Mouse (Mus musculus) heart, embryonic 13.5 days (tissue): ENCODE results near the gene Spata3. TPM values are rescaled to one million over a fixed set of nuclear protein-coding genes. Genes with fewer than 3 reads are reported as not detected.
"Not testable (repeated sequence)": the region's sequence is repeated elsewhere in the genome, so short reads cannot be mapped to it uniquely, and the experiment has no call there.

Experiments
- ATAC-seq: fragments of 200-750 bp; cut with Nextera tagmentation; 2 replicates; pipeline ENCODE4 v1.8.0; 2017; ENCODE audit warnings: moderate TSS enrichment; ENCODE audit not compliant: insufficient number of reproducible peaks, low FRiP score, low TSS enrichment; ENCODE audit errors: extremely low read depth
- H3K27ac ChIP-seq: fragments of 300-500 bp; sonication (generic); replicated peaks from 2 replicates; pipeline ENCODE4 v1.5.1; 2015; ENCODE audit warnings: moderate library complexity, mild to moderate bottlenecking, inconsistent platforms
- H3K27me3 ChIP-seq: fragments of 300-500 bp; sonication (generic); replicated peaks from 2 replicates; pipeline ENCODE4 v1.6.1; 2015; ENCODE audit warnings: mild to moderate bottlenecking, inconsistent platforms
- H3K36me3 ChIP-seq: fragments of 300-500 bp; sonication (generic); 2 replicates; pipeline ENCODE4 v1.6.1; 2015; ENCODE audit warnings: mild to moderate bottlenecking, inconsistent platforms
- H3K4me1 ChIP-seq: fragments of 300-500 bp; sonication (generic); 2 replicates; pipeline ENCODE4 v1.6.1; 2015; ENCODE audit warnings: inconsistent platforms
- H3K4me2 ChIP-seq: fragments of 300-500 bp; sonication (generic); 2 replicates; pipeline ENCODE4 v1.6.1; 2015; ENCODE audit warnings: inconsistent platforms, mild to moderate bottlenecking, moderate library complexity
- H3K4me3 ChIP-seq: fragments of 300-500 bp; sonication (generic); 2 replicates; pipeline ENCODE4 v1.5.1; 2015; ENCODE audit warnings: moderate library complexity, mild to moderate bottlenecking, inconsistent platforms
- H3K9ac ChIP-seq: fragments of 300-500 bp; sonication (generic); 2 replicates; pipeline ENCODE4 v1.6.1; 2015; ENCODE audit warnings: inconsistent platforms, mild to moderate bottlenecking, moderate library complexity
- H3K9me3 ChIP-seq: fragments of 300-500 bp; sonication (generic); 2 replicates; pipeline ENCODE4 v1.6.1; 2016; ENCODE audit warnings: inconsistent platforms
- WGBS: fragments of 180-500 bp; shearing (Covaris S2); methylation state at CpG from one replicate; pipeline ENCODE4 v1.1.7; 2015; ENCODE audit warnings: mixed read lengths; 5-methylcytosine and 5-hydroxymethylcytosine counted together
- polyA plus RNA-seq: library from polyadenylated mRNA; unstranded; fragments of >200 nt; fragmentation: Nextera tagmentation; extraction: Ambion mirVana; gene quantifications from 2 replicates; pipeline ENCODE4 v1.2.1, GENCODE M21; 2015

The Spata3 gene
- not detected in 2 replicates for polyA plus RNA-seq

DNA sequence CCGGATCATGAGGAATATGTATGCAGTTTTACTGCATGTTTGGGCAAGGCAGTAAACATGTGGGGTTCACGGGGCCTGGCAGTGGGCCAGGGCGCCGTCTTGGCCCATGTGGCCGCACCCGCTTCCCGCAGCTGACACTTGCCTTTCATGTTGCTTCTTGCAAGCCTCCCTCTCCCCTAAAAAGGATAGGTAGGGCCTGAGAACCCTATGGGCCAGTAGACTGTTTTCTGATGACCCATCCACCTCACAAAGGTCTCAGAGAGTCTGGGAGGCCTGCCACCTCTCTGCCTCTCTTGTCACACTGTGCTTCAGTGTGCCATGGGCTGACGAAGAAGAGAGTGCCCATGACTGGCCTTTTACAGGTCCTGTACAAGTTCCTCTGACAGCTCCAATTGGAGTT, at the start of gene Spata3:
Gene Spata3 (plus strand): TSS at position 301 of the 400 bp plus-strand sequence.
- H3K27ac ChIP-seq: no peak within 1 kb of the TSS
- H3K27me3 ChIP-seq: peaks cover 52% of the 10 kb centered on the region
- H3K9ac ChIP-seq: no peak within 1 kb of the TSS
- H3K4me2 ChIP-seq: no peak within 1 kb of the TSS
- 0 out of 2 replicates have a peak, but pooled peaks cover 9% of the 10 kb centered on the region for H3K9me3 ChIP-seq
- no peak for ATAC-seq
- H3K4me3 ChIP-seq: no peak within 1 kb of the TSS
- H3K36me3 ChIP-seq: no peaks in the 10 kb centered on the region
- WGBS: 79% methylated on average over 8 of the region's 8 CpGs
- 0 out of 2 replicates have a peak, but pooled peaks cover 4% of the 10 kb centered on the region for H3K4me1 ChIP-seq

DNA sequence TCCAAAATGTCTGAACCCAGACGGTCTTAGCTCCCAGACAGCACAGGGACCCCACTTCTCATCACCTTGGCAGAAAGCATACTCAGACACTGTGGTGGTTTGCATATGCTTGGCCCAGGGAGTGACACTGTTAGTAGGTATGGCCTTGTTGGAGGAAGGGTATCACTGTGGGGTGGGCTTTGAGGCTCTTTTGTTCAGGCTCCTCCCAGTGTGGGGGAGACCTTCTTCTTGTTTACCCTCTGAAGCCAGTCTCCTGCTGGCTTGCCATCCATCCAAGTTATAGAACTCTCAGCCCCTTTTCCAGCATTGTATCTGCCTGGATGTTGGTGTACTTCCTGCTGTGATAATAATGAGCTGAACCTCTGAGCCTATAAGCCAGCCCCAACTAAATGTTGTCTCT, 47.5 kb upstream of the Spata3 start:
- Histone ChIP-seq H3K9ac (no peak overlapping the region), H3K4me2 (no peak overlapping the region), H3K4me3 (no peak overlapping the region), H3K36me3 (no peaks in the 10 kb centered on the region), H3K9me3 (no peaks in the 10 kb centered on the region), H3K4me1 (peaks cover 4% of the 10 kb centered on the region; the same call in 1 of the 2 replicates), H3K27me3 (no peaks in the 10 kb centered on the region), H3K27ac (no peak overlapping the region)
- ATAC-seq: no peak
- WGBS: 94% methylated on average over 1 of the region's 1 CpGs

DNA sequence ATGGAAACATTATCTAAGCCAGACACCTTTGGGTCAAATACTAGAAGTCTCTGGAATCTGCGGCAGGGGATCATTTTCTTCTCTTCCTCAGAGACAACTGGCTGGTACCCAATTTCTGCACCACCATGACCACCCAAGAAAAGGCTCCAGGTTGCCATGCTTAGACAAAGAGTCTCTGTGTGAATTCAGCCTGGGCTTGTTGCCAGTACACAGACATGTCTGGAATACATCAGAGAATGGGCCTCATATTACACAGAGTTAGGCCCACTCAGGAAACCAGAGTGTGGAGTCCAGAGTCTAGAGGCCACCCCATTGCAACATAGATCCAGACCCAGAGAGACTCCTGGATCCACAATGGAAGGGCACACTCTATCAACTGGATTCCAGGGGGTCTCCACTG, 47.1 kb upstream of the Spata3 start:
- no peak overlapping the region for H3K4me2 ChIP-seq
- no peak overlapping the region for H3K27ac ChIP-seq
- no peak overlapping the region for H3K9ac ChIP-seq
- H3K27me3 ChIP-seq: no peaks in the 10 kb centered on the region
- H3K4me3 ChIP-seq: no peak overlapping the region
- 70% methylated on average over 1 of the region's 1 CpGs for WGBS
- H3K9me3 ChIP-seq: no peaks in the 10 kb centered on the region
- ATAC-seq: no peak
- H3K4me1 ChIP-seq: peaks cover 4% of the 10 kb centered on the region; the same call in 1 of the 2 replicates
- H3K36me3 ChIP-seq: no peaks in the 10 kb centered on the region

DNA sequence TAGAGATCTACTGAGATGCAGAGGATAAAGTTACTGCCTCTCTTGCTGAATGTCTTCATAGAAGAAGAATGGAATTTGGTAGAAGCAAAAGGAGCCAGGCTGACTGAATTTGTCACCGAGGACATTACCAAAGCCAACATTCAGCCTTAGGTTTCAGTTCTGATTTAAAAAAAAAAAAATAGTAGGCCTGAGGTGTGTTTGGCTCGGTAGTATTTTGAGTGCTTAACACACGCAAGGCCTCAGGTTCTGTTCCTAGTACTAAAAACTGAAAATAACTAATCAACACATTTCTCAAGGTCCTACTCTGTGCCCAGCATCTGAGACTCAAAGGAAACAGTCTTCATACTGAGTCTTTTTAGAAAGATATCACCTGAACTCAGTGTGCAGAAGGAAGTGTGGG, 45.5 kb upstream of the Spata3 start:
- H3K9me3 ChIP-seq: no peaks in the 10 kb centered on the region
- H3K27me3 ChIP-seq: no peaks in the 10 kb centered on the region
- no peaks in the 10 kb centered on the region for H3K36me3 ChIP-seq
- H3K4me2 ChIP-seq: no peak overlapping the region
- no peak for ATAC-seq
- no peak overlapping the region for H3K9ac ChIP-seq
- H3K4me1 ChIP-seq: peaks cover 4% of the 10 kb centered on the region; the same call in 1 of the 2 replicates
- WGBS: 83% methylated on average over 3 of the region's 3 CpGs
- no peak overlapping the region for H3K4me3 ChIP-seq
- no peak overlapping the region for H3K27ac ChIP-seq

DNA sequence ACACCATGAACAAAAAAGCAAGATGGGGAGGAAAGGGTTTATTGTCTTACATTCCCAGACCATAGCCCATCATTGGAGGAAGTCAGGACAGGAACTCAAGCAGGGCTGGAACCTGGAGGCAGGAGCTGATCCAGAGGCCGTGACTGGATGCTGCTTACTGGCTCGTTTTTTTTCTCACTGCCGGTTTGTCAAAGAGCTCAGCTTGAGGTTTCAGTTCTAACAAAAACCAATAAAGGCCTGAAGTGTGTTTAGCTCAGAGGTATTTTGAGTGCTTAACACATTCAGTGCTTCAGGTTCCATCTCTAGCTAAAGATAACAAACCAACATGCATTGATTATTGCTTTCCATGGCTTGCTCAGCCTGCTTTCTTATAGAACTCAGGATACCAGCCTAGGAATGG, 44.3 kb upstream of the Spata3 start:
- peaks cover 4% of the 10 kb centered on the region; the same call in 1 of the 2 replicates for H3K4me1 ChIP-seq

DNA sequence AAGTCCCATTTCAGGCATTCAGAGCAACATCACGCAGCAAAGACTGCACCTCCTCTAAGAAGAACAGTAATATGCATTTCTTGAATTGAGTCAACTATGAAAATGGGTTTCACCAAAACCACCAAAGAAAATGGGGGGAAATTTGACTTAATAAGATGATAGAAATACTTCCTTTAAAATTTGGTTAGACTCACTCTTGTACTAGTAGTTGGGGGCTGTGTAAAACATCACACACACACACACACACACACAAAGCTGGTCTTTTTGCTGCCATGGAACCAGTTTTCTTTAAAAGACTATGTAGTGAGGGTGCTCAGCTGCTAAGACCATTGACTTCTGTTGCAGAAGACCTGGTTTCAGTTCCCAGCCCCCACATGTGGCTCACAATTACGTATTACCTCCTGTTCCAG, 43.1 kb upstream of the Spata3 start:
- H3K4me1 ChIP-seq: peaks cover 4% of the 10 kb centered on the region; the same call in 1 of the 2 replicates
- H3K27ac ChIP-seq: no peak overlapping the region
- 78% methylated on average over 2 of the region's 2 CpGs for WGBS
- H3K4me2 ChIP-seq: no peak overlapping the region
- H3K9ac ChIP-seq: no peak overlapping the region
- no peaks in the 10 kb centered on the region for H3K9me3 ChIP-seq
- H3K27me3 ChIP-seq: no peaks in the 10 kb centered on the region
- no peaks in the 10 kb centered on the region for H3K36me3 ChIP-seq
- ATAC-seq: no peak
- H3K4me3 ChIP-seq: no peak overlapping the region

More for the DNA sequence above, 44.3 kb upstream of the Spata3 start:
- no peak overlapping the region for H3K4me2 ChIP-seq
- no peaks in the 10 kb centered on the region for H3K9me3 ChIP-seq
- no peak overlapping the region for H3K27ac ChIP-seq
- no peaks in the 10 kb centered on the region for H3K36me3 ChIP-seq
- ATAC-seq: no peak
- no peak overlapping the region for H3K4me3 ChIP-seq
- 51% methylated on average over 3 of the region's 3 CpGs for WGBS
- H3K9ac ChIP-seq: no peak overlapping the region
- no peaks in the 10 kb centered on the region for H3K27me3 ChIP-seq

DNA sequence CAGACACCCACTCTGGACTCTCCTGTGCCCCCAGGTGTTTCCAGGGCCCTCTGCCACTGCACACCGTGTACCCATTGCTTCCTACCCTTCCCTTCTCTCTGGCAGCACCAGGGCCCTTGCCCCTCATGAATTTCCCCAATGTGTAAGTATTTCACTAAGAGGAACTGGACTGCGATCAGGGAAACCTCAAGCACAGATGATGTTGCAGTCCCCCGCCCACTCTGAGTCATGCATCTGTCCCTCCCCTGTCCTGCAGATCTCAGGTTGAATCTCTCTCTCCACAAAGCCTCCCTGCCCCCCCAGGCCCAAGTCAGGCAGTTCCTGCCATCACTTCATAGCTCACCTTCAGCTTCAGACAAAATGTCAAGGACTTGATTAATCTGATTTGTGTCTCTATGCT, 38.9 kb upstream of the Spata3 start:
- H3K27ac ChIP-seq: no peak overlapping the region
- ATAC-seq: no peak
- no peaks in the 10 kb centered on the region for H3K36me3 ChIP-seq

DNA sequence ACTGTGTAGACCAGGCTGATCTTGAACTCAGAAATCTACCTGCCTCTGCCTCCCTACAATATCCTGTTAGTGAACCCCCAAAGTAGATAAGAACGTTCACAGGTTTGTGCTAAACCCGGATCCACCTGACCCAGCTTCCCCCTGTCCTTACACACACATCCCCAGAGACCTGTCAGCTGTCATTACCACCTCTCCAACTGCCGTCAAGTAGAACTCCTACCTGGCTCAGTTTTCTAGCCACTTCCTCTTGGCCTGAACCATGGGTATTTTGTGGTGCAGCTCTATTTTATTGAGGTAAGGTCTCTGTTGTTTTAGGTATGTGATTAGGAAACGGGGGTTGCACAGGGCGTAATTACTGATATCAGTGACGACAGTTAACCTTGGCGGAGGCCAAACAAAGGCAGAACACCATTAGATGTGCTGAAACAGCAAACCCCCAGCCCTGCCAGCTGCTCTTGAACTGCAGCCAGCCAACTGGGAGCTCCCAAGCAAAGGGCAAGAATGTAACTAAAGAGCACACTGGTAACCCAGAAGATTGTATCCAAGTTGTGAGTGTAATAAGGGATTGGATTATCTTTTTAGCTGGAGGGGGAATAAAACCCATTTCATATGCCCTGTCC, 34.8 kb upstream of the Spata3 start:
- Histone ChIP-seq H3K36me3 (no peaks in the 10 kb centered on the region), H3K9me3 (no peaks in the 10 kb centered on the region), H3K9ac (0 out of 2 replicates have a peak overlapping the region, but pooled peaks have one; percentile 1), H3K4me1 (peaks cover 22% of the 10 kb centered on the region), H3K27me3 (no peaks in the 10 kb centered on the region), H3K27ac (no peak overlapping the region), H3K4me3 (no peak overlapping the region), H3K4me2 (no peak overlapping the region)
- 22% methylated on average over 7 of the region's 7 CpGs for WGBS
- no peak for ATAC-seq

More for the DNA sequence above, 38.9 kb upstream of the Spata3 start:
- no peaks in the 10 kb centered on the region for H3K27me3 ChIP-seq
- peaks cover 11% of the 10 kb centered on the region for H3K4me1 ChIP-seq
- no peak overlapping the region for H3K9ac ChIP-seq
- H3K4me2 ChIP-seq: no peak overlapping the region
- no peaks in the 10 kb centered on the region for H3K9me3 ChIP-seq
- no peak overlapping the region for H3K4me3 ChIP-seq
- 60% methylated on average over 3 of the region's 3 CpGs for WGBS

DNA sequence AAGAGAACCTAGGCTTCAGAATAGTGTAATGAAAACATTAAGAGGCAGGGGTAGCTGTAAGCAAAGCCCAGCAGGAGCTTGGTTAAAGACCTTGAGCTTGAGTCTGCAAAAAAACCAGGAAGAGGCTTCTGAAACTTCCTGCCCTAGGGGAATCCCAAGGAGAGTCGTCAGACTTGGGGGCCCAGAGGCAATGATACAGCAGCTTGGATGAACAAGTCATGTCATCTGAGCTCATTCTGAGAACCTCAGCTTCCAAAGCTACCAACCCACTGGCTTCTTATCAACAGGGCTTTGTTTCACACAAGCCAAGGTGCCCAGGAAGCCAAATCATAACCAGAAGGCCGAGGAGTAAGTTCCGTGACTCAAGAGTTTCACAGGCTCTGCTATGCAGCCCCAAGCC, 30.8 kb upstream of the Spata3 start:
- H3K9ac ChIP-seq: no peak overlapping the region
- WGBS: 72% methylated on average over 3 of the region's 3 CpGs
- no peak overlapping the region for H3K4me3 ChIP-seq
- peaks cover 22% of the 10 kb centered on the region for H3K4me1 ChIP-seq
- no peak overlapping the region for H3K27ac ChIP-seq
- ATAC-seq: no peak
- H3K27me3 ChIP-seq: no peaks in the 10 kb centered on the region
- H3K9me3 ChIP-seq: no peaks in the 10 kb centered on the region
- H3K4me2 ChIP-seq: no peak overlapping the region
- no peaks in the 10 kb centered on the region for H3K36me3 ChIP-seq

DNA sequence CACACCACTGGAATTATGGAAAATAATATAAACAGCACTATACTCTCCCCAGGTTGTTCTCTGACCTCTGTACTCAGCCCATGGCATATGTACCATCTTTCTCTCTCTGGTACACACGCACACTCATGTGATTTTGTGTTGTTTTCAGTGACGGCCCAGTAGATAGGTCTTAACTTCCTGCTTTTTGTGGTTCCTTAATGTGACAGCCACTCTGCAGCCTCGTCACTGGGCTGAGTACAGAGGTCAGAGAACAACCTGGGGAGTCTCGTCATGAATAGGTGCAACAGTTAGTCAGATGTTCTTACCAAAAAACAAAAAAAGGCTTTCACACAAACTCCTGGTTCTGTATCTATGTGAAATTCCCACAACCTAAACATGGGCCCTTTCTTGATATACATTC, 28.3 kb upstream of the Spata3 start:
- no peak overlapping the region for H3K4me2 ChIP-seq
- 74% methylated on average over 4 of the region's 4 CpGs for WGBS
- H3K9me3 ChIP-seq: no peaks in the 10 kb centered on the region
- no peak overlapping the region for H3K9ac ChIP-seq
- no peaks in the 10 kb centered on the region for H3K36me3 ChIP-seq
- no peaks in the 10 kb centered on the region for H3K27me3 ChIP-seq
- no peak overlapping the region for H3K4me3 ChIP-seq
- ATAC-seq: no peak
- H3K4me1 ChIP-seq: peaks cover 10% of the 10 kb centered on the region
- no peak overlapping the region for H3K27ac ChIP-seq

DNA sequence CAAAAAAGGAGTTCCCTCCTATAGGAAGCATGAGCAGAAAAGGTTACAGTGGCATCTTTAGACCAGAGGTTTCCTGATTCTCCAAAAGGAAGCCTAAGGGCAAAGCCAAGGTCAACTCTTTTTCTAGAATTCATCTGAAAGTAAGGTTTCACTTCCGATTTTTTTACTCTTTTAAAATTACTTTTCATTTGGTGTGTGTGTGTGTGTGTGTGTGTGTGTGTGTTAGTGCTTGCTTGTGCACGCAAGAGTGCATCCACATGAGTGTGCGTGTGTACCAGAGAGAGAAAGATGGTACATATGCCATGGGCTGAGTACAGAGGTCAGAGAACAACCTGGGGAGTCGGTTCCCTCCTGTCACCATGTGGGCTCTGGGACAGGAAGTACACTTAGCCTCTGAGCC, 27.7 kb upstream of the Spata3 start:
- H3K9me3 ChIP-seq, H3K36me3 ChIP-seq, ATAC-seq, H3K27me3 ChIP-seq, H3K4me1 ChIP-seq, H3K4me2 ChIP-seq, H3K4me3 ChIP-seq, H3K9ac ChIP-seq, H3K27ac ChIP-seq: not testable (repeated sequence)
- 77% methylated on average over 4 of the region's 4 CpGs for WGBS

DNA sequence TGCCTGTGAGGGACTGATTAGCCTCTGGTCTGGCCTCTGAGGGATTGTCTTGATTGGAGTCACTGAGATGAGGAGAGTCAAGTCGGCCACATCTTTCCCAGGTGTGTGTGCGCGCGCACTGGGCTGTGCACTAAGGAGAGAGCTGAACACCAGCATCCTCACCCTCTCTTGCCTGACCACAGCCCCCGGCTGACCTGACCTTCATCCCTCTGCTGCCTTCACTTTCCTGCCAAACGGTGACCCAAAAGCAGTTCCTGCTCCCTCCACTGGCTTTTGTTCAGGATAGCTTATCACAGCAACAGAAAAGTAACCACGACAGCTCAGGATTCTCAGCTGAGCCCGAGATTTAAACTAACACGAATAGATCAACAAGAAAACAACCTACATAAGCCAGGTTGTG, 24.4 kb upstream of the Spata3 start:
- Histone ChIP-seq H3K9ac (no peak overlapping the region), H3K4me2 (no peak overlapping the region), H3K27ac (no peak overlapping the region), H3K36me3 (no peaks in the 10 kb centered on the region), H3K9me3 (peaks cover 3% of the 10 kb centered on the region; the same call in 1 of the 2 replicates), H3K27me3 (no peaks in the 10 kb centered on the region), H3K4me3 (no peak overlapping the region), H3K4me1 (no peaks in the 10 kb centered on the region)
- 41% methylated on average over 9 of the region's 9 CpGs for WGBS
- ATAC-seq: no peak
